Mouse (Mus musculus) ES-Bruce4 (cell line): ENCODE data around the gene Dennd2c. TPM values are rescaled to one million over a fixed set of nuclear protein-coding genes. Genes with fewer than 3 reads are reported as not detected.

ENCODE experiments used
- H3K27ac ChIP-seq: 2 replicates; pipeline ENCODE4 v1.5.1; 2012; ENCODE audit warnings: low read length, inconsistent platforms; ENCODE audit not compliant: insufficient read depth
- H3K27me3 ChIP-seq: 2 replicates; pipeline ENCODE4 v1.6.1; 2012; ENCODE audit warnings: mild to moderate bottlenecking, low read length, inconsistent platforms; ENCODE audit not compliant: control insufficient read depth, poor library complexity, insufficient read depth, severe bottlenecking
- H3K36me3 ChIP-seq: 2 replicates; pipeline ENCODE4 v1.6.1; 2012; ENCODE audit warnings: inconsistent platforms, mild to moderate bottlenecking, low read length, moderate library complexity; ENCODE audit not compliant: control insufficient read depth, poor library complexity, insufficient read depth, severe bottlenecking
- H3K4me1 ChIP-seq: one replicate; pipeline ENCODE4 v1.8.1; 2011; ENCODE audit warnings: low read length; ENCODE audit not compliant: control insufficient read depth, insufficient read depth
- H3K4me3 ChIP-seq: 2 replicates; pipeline ENCODE4 v1.5.1; 2011; ENCODE audit warnings: low read depth, mild to moderate bottlenecking, low read length
- H3K9ac ChIP-seq: 2 replicates; pipeline ENCODE4 v1.6.1; 2012; ENCODE audit warnings: low read depth, mild to moderate bottlenecking, inconsistent platforms; ENCODE audit not compliant: poor library complexity, severe bottlenecking
- H3K9me3 ChIP-seq: replicated peaks from 2 replicates; pipeline ENCODE4 v1.6.1; 2012; ENCODE audit warnings: mild to moderate bottlenecking, low read length, inconsistent platforms; ENCODE audit not compliant: control insufficient read depth, poor library complexity, insufficient read depth, severe bottlenecking
- CTCF ChIP-seq: IDR thresholded peaks from one replicate; pipeline ENCODE4 v1.8.1; 2011; ENCODE audit warnings: low read depth, low read length
- EP300 ChIP-seq: IDR thresholded peaks from 2 replicates; pipeline ENCODE4 v1.6.1; 2011; ENCODE audit warnings: low read depth, low read length; ENCODE audit not compliant: insufficient read depth
- POLR2A ChIP-seq: IDR thresholded peaks from one replicate; pipeline ENCODE4 v1.8.1; 2011; ENCODE audit warnings: low read length; ENCODE audit not compliant: insufficient read depth
- polyA plus RNA-seq: library from polyadenylated mRNA; stranded (reverse); fragments of >200 nt; gene quantifications from 2 replicates; pipeline ENCODE4 v1.2.4, GENCODE M21; 2011; ENCODE audit warnings: low read depth; ENCODE audit not compliant: missing spikeins, insufficient read depth, insufficient read length

The Dennd2c gene
- polyA plus RNA-seq, 1 experiment: 22.9 TPM

GRCm38 (mm10) chr3:103068971-103069370 lies 33.4 kb upstream of the Dennd2c start:
- Histone ChIP-seq H3K9ac (no peak overlapping the region), H3K27ac (no peak overlapping the region), H3K36me3 (peaks cover 38% of the 10 kb centered on the region), H3K4me1 (no peaks in the 10 kb centered on the region), H3K9me3 (no peaks in the 10 kb centered on the region), H3K4me3 (no peak overlapping the region), H3K27me3 (no peaks in the 10 kb centered on the region)
- TF ChIP-seq CTCF (no peak), EP300 (no peak), POLR2A (no peak)

GRCm38 (mm10) chr3:103073771-103074170 lies 28.6 kb upstream of the Dennd2c start, which contains the start of gene Ampd1:
TSS of gene Ampd1 (plus strand) at chr3:103074014.
- TF ChIP-seq POLR2A (no peak), EP300 (no peak), CTCF (no peak)
- Histone ChIP-seq H3K9ac (no peak within 1 kb of the TSS), H3K36me3 (peaks cover 6% of the 10 kb centered on the region), H3K4me3 (no peak within 1 kb of the TSS), H3K27ac (no peak within 1 kb of the TSS), H3K27me3 (no peaks in the 10 kb centered on the region), H3K9me3 (no peaks in the 10 kb centered on the region), H3K4me1 (no peaks in the 10 kb centered on the region)

- Histone ChIP-seq H3K4me1 (no peaks in the 10 kb centered on the region), H3K27me3 (no peaks in the 10 kb centered on the region), H3K36me3 (no peaks in the 10 kb centered on the region), H3K4me3 (no peak overlapping the region), H3K9me3 (no peaks in the 10 kb centered on the region), H3K27ac (no peak overlapping the region), H3K9ac (no peak overlapping the region)
- no peak for TF ChIP-seq CTCF
- TF ChIP-seq POLR2A: no peak
Measured at GRCm38 (mm10) chr3:103075871-103076270, 26.5 kb upstream of the Dennd2c start.

GRCm38 (mm10) chr3:103076476-103076875 lies 25.9 kb upstream of the Dennd2c start:
- H3K4me3 ChIP-seq: no peak overlapping the region
- no peaks in the 10 kb centered on the region for H3K9me3 ChIP-seq
- H3K27me3 ChIP-seq: no peaks in the 10 kb centered on the region
- no peak overlapping the region for H3K9ac ChIP-seq
- TF ChIP-seq POLR2A (no peak), CTCF (no peak), EP300 (no peak)
- H3K4me1 ChIP-seq: no peaks in the 10 kb centered on the region
- H3K27ac ChIP-seq: no peak overlapping the region
- no peaks in the 10 kb centered on the region for H3K36me3 ChIP-seq

- Histone ChIP-seq H3K27ac (no peak overlapping the region), H3K9ac (no peak overlapping the region), H3K36me3 (no peaks in the 10 kb centered on the region), H3K4me1 (peaks cover under 1% of the 10 kb centered on the region), H3K9me3 (no peaks in the 10 kb centered on the region), H3K4me3 (no peak overlapping the region), H3K27me3 (no peaks in the 10 kb centered on the region)
- TF ChIP-seq CTCF (no peak), POLR2A (no peak), EP300 (no peak)
Measured at GRCm38 (mm10) chr3:103079301-103079700, 23.1 kb upstream of the Dennd2c start.

GRCm38 (mm10) chr3:103081051-103081450 lies 21.4 kb upstream of the Dennd2c start:
- Histone ChIP-seq H3K27me3 (no peaks in the 10 kb centered on the region), H3K9me3 (no peaks in the 10 kb centered on the region), H3K27ac (no peak overlapping the region), H3K9ac (no peak overlapping the region), H3K36me3 (no peaks in the 10 kb centered on the region), H3K4me3 (no peak overlapping the region), H3K4me1 (peaks cover 6% of the 10 kb centered on the region)
- TF ChIP-seq CTCF (no peak), EP300 (no peak), POLR2A (no peak)
